Mouse (Mus musculus) layer of hippocampus, adult 9-11 months (tissue): ENCODE data around the gene Agbl4.
A peak's percentile ranks its signal among the peaks of the same experiment; 100 is the strongest.

ENCODE experiments used
- DNase-seq: peaks from one replicate; pipeline ENCODE4 v3.0.0; 2022

Gene Agbl4

GRCm38 (mm10) chr4:111281836-111282235 is 884.4 kb downstream of the Agbl4 start:
- peak; percentile 14 for DNase-seq

DNA sequence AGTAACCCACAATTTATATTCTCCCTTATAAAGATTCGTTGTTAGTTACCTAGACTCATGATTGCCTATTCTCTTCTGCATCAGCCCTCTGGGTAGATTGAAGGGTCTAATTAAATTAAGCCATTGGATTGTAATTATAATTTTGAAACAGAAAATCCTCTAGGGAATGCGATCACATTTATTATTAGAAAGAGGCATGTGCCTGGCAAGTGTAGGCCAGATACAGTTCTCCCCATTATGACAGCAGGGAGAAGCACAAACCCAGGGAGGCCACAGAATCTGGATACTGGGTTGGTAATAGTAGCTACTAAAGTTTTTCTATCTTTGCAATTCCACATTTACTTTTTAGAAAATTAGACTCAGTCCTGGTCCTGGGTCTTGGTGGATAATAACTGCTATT is 887.2 kb downstream of the Agbl4 start:
- no peak for DNase-seq

DNA sequence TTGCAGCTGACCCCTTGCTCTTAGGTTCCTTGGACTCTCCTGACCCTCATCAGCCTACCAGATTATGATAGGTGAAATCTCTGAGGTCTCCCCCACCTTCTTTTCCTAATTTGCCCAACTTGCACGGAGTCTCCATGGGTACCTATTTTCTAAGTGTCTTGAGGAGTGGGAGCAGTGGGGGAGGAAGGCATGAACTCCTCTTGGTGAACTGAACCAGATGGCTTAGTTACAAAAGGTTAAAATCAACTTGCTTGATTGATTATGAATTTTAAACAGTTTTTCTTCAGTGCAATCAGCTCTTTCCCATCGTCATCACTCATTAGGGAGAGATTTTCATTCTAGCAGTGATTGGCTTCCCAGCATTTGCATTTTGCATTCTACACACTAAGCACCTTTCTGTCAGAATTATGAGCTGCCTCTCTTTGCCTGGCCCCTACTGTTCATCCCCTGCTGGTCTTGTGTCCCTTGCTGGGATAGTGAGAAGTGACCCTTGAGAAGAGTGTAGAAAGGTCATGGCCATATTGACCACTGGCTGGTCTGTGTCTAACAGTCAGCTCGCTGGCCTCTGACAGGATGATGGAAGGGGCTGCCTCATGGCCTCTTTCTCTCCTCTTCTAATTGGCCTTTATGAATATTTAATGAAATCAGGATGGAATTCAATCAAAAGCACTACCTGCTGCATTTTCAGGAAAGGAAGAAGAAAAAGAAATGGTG is 897.2 kb downstream of the Agbl4 start:
- DNase-seq, result no peak

DNA sequence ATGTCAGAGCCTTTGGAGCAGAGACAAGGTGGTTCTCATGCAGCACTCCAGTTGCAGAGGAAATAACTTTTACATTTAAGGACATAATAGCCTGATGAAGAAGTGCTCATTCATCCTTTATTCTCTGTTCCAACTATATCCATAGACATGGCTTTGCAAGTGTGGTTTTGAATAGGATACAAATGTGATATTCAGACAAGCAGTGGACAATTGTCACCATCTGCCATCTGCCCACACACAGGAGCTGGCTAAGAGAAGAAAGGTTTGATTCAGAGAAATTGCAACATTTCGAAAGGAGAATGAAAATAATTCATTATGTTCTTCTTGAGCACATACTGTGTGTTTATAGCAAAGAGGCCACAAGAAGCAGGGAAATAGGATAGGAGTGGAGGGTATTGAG is 909.1 kb downstream of the Agbl4 start:
- DNase-seq, result peak; percentile 59

DNA sequence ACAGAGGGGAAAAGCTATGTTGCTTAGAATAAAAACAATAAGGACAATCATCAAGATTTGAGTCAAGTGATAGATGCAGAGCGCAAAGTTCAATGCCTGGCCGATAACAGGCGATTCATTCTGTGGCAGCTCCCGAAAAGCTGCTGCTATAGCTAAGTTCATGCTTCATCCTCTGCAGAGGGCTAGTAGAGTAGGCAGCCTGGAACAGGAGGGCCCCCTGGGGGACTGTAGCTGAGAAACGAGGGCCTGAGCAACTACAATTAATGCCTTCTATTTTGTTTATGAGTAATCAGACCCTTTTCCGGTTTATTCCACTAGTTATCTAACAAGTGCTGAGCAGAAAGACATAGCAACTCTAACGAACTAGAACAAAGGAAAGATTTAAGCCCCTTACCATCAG is 909.7 kb downstream of the Agbl4 start:
- no peak for DNase-seq

GRCm38 (mm10) chr4:111307633-111308032 is 910.2 kb downstream of the Agbl4 start:
- no peak for DNase-seq

DNA sequence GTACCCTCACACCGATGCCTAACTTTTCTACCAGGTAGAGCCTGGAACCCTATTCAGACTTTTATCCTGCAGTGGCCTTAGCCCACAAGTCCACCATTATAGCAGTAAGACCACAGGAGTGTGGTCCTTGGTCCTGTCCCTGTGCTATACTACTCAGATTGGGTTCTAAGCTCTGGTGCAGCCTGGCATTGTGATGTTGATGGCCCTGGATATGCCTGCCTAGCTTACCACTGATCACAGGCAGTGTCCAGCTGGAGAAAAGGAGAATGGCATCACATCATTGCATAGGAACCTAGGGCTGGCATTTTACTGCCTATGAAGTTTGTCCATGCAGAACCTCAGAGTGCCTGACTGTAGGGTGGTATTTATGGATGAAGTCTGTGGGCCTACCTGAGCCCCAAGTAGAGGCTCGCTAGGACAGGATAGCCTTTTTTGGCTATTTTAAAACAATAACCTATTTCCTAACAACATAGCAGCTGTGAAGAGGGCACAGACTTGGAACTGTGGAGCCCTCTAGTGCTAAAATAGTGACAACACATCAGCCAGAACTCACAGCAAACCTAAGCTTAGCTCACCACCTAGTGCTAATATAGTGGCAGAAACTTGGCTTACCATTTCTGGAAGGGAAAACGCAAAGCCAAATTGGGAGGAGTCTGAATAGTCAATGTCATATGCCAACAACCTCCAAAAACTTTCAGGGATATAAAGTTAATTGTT is 911.3 kb downstream of the Agbl4 start:
- DNase-seq, result no peak

DNA sequence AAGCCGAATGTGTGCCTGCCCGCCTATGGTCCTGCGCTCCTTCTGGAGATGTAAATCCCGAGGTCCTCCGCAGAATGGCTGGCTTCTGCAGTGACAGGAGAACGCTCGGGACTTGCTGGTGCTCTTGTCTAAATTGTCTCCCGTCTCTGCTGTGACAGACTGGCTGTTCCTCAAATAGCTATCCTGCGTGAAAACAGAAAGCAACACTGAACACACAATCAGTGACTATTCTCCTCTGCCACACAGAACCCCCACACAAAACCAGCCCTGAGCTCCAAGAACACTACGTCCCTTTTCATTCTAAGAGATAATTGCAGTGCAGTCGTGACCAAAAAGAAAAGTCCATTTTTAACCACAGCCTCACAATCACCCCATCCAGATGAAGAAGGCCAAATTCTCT is 929.6 kb downstream of the Agbl4 start:
- DNase-seq, result peak; percentile 80

- DNase-seq, result peak; percentile 67
Measured at GRCm38 (mm10) chr4:111327760-111328373, 930.4 kb downstream of the Agbl4 start.

DNA sequence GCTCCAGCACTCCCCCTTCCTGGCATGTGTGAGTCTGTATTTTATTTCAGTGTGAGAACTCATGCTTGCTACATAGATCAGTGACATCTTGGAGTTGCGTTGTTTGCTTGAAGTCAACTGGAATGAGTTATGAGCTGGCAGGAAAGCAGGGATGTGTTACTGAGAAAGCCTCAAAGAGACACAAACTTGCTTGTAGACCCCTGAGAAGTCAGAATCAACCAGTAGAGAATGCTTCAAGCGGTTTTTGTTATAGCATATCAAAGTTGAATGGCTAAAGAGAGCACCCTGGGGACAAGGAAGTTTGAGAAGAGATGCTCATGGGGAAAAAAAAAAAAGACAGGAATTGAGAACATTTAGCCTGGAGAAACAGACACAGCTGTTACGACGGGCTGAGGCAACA is 932.0 kb downstream of the Agbl4 start:
- DNase-seq, result no peak

- DNase-seq, result no peak
Measured at GRCm38 (mm10) chr4:111332864-111333263, 935.4 kb downstream of the Agbl4 start.

DNA sequence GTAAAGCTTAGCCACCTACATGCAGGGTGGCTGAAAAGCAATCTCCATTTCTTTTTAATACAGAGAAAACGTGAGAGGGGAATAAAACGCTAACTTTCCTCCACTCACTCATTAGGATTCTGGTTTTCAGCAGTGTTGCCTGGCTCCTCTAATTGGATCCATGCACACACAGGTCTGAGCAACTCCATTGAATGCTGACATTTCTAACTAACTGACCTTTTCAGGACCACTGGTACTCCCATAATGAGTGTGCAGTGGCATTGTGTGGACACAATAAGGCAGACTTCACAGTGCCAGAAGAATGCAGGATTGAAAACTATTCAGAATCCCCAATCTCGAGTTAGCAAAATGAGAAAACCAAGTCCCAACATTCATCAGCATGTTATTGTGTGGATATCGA is 952.5 kb downstream of the Agbl4 start:
- no peak for DNase-seq

DNA sequence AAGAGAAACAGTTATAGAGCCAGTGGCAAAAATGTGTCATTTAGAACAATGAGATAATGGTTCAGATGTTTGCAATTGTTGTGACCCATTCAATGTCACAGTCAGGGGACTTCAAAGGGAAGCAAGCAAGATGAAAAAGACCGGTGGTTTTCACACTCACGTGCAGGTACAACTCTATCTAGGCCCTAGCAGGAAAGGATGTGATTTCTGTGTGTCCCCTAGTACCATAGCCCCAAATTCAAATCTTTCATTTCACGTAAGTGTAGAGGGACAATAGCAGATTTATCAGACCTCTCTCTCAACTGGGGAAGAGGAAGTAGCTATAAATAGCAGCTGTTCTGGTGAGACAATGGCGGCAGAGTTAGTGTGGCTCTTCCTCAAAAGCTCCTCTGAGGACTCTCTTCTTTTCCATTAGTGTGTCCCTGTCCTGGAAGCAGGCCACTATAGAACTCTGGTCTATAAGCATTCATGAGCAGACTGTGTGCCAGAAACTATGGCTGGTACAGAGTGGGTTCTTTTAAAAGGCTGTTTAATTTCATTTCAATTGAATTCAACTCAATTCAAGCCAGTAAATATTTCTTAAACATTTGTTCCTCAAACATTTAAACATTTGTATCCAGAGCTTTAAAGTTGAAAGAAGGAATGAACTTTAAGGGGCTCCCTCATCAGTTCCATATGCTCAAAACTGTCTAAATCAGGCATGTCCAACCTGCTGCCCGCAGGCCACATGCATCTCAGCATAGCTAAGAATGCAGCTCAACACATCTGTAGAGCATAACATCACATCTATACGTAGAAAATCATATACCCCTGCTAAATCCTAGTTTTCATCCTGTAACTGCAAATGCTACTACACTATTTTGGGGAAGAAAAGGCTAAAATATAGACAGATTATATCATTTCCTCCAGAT is 953.4 kb downstream of the Agbl4 start:
- DNase-seq, result no peak

- no peak for DNase-seq
Measured at GRCm38 (mm10) chr4:111356584-111357115, 959.2 kb downstream of the Agbl4 start.

- DNase-seq, result no peak
Measured at GRCm38 (mm10) chr4:111357176-111357575, 959.7 kb downstream of the Agbl4 start.

GRCm38 (mm10) chr4:111364199-111364598 is 966.7 kb downstream of the Agbl4 start:
- DNase-seq, result no peak

DNA sequence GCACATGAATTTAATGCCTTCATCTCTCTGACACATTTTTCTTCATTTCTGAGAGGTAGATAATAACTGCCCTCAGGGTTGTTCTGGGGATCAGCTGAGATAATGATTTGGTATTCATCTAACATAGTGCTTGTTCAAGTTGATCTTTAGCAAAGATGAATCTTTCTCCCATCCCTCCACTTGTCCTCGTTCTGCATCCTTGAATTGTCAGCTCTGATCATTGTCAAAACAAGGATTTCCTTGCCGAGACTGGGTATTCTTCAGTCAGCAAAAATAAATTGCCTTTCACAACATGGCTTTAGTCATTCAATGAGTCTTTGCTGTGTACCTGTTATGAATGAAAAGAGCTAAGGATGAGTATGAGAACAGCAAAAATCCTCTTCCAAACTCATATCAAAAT is 970.3 kb downstream of the Agbl4 start:
- DNase-seq, result no peak

DNA sequence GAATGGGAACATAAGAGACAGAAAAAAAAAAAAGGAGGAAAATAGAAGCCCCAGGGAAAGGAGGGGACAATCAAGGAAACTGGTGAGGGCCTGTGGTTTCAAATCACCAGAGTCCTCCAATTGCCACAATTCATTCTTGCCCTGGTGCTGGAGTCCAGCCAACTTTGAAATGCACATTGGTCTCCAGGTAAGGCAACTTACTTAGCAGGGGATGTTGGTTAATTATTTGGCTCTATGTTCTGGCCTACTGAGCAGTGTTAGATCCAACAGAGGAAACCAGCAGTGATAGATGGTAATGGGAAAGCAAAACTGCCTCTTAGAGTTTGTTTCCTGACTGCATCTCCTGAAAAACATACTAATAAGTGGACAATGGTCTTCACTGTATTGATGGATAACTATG is 979.7 kb downstream of the Agbl4 start:
- no peak for DNase-seq

GRCm38 (mm10) chr4:111378071-111378470 is 980.6 kb downstream of the Agbl4 start:
- DNase-seq, result no peak

GRCm38 (mm10) chr4:111383101-111383500 is 985.6 kb downstream of the Agbl4 start:
- DNase-seq, result no peak

GRCm38 (mm10) chr4:111390736-111391135 is 993.3 kb downstream of the Agbl4 start:
- DNase-seq, result no peak

- DNase-seq, result no peak
Measured at GRCm38 (mm10) chr4:111399784-111400183, 1002.3 kb downstream of the Agbl4 start.

DNA sequence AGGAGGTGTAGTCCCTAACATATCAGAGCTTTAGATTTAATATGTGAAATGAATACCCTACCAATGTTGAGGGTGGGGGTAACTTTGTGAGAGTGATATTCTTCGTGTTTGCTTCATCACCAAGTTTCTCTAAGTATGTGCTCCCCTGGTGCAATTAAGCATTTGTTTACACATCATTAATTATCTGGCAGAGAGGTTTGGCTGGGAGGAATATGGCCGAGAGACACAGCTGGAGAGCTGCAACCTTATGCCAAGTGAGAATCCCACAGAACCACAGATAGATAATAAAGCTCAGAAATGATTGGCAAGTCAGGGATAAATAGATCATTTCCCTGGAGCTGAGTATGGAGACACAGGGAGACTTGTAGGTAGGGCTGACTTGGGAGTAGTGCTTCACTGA is 1003.2 kb downstream of the Agbl4 start:
- no peak for DNase-seq
